Mouse (Mus musculus) lung, postnatal 14 days (tissue): ENCODE results near the gene Myh6.
"Not testable (repeated sequence)": the region's sequence is repeated elsewhere in the genome, so short reads cannot be mapped to it uniquely, and the experiment has no call there.

Experiments used
- DNase-seq: peaks from one replicate; pipeline ENCODE4 v3.0.0; 2021

The Myh6 gene

DNA sequence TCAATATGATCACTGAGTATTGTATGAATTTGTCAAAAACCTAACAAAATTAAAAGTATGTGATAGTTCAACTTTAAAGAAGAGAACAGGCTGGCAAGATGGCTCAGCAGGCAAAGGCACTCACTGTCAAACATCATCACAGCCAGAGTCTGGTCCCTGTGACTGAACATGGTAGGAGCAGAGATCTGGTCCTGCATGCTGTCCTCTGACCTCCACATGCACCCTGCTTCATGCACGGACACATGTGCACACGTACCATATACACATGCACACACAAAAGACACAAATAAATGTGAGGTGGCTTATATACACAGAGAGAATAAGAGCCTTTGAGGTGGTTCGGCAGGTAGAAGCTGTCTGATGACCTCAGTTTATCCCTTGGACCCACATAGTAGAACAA lies 11.2 kb downstream of the Myh6 start:
- no peak for DNase-seq

DNA sequence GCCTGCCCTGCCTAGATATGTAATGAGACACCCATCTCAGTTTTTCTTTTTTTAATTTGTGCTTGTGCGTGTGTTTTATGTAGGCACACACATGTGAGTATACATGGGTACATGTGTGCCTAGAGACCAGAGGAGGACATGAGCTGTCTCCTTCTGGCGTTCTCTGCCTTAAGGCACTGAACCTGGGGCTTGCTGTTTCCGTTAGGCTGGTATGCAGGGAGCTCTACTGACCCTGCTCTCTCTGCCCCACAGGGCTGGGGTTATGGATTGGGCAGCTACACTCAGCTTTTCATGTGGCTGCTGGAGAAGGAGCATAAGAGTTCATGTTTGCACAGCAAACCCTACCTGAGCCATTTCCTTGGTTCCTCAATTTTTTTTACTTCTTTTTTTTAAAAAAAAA lies 12.3 kb downstream of the Myh6 start:
- no peak for DNase-seq

DNA sequence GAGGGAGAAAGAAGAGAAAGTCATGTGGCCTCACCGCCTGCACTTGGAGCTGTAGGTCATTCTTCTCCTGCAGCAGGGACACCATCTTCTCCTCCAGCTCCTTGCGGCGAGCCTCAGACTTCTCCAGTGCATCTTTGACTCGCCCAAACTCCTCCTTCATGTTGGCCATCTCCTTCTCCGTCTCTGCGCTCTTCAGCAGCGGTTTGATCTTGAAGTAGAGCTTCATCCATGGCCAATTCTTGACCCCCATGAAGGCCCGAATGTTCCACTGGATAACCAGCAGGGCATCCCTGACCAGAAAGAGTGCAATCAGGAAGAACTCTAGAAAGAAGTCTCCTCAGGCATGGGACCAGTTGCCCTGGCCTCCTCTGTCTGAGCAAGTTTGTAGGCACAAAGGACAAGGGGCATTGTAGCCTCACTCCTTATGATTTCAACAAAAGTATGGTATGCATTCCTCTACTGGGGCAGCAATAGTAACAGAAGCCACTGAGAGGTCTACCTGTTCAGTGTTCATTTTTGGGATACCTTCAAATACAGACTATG lies 13.0 kb downstream of the Myh6 start:
- no peak for DNase-seq

DNA sequence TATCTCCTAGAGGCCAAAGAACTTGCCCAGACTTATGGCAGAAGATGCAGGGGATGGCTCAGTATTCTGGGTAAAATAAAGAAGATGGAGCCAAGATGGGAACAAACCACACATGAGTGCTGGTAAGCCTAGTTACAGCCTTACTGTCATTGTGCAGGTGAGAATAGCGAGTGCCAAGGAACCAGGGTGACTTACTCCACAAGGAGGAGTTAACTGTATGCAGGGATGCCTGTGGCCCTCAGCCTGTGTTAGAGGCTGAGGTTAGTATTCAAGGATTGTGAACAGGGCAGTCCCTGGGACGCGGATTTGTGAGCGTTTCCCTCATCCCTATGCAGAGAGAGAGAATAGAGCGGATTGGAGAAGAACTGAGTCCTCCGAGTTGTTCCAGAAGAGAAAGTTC lies 15.1 kb downstream of the Myh6 start:
- DNase-seq, result no peak

DNA sequence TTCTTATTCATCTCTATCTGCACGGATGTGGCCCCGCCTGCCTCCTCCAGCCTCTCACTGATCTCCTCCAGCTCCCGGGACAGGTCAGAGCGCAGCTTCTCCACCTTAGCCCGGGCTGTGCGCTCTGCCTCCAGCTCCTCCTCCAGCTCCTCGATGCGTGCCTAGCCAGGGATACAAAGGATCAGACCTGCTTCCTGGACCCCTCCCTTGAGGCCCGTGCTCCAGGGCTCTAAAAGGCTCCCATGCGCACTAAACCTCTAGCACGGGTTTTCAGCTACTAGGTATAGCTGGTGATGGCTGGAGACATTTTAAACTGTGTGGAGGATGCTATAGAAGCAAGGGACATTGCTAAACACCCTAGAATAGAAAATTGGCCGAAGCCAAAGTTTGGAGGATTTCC lies 16.2 kb downstream of the Myh6 start:
- no peak for DNase-seq

DNA sequence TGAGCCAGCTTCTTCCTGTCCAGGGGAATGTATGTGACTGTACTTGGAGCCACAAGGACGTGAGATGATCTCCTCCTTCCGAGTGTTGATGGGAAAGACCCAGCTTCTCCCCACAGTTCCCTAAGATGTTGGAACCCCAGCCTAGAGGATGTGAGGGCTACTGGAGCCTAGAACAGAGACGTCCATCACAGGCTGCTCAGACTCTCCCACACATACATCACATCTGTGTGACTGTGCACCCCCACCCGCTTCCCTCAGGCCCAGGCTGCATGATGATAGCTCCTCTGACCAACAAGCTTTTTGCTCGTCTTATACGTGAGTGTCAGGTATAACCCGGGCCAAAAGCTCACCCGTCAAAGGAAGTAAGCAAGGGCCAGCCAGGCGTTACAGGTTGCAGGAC lies 17.9 kb downstream of the Myh6 start:
- DNase-seq, result no peak

DNA sequence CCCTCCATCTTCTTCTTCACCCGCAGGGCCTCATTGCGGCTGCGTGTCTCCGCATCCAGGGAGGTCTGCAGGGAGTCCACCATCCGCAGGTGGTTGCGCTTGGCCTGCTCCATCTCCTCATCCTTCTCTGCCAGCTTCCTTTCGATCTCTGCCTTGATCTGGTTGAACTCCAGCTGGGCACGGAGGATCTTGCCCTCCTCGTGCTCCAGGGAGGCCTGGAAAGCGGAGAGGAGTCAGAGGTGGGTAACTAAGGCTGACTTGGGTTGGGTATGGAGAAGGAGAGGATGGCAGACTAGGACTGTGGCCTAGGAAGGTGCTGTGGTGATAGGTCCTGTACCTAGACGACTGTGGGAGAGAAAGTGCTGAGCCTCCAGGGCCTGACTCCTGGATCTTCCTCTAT lies 19.7 kb downstream of the Myh6 start:
- not testable (repeated sequence) for DNase-seq

DNA sequence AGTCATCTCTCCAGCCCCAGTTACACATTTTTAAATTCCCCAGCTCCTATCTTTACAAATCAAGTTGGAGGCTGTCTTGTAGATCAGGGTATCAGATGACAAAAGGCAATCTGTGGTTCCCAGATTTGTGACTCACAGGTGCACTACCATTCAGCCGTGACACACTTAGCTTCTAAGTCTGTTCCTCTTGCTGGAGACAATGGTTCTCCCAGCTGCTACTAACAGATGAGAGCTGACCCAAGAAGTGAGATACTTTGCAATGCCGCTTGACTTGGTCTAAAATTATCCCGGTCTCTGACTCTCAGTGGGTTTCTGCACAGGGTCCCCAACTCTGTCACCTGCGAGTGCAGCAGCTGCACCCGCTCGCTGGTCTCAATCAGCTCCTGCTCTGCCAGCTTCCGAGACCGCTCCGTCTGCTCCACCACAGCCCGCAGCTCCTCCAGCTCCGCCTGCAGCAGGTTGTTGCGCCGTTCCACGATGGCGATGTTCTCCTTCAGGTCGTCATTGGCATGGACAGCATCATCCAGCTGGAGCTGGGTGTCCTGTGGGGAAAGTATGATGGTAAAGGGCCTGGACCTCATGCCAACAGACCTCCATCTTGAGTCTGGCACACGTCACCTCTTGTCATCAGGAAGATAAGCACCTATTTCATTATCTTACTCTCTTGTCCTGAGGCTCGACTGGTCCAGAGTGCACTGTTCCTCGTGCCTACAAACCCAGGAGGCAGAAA lies 20.6 kb downstream of the Myh6 start:
- no peak for DNase-seq

DNA sequence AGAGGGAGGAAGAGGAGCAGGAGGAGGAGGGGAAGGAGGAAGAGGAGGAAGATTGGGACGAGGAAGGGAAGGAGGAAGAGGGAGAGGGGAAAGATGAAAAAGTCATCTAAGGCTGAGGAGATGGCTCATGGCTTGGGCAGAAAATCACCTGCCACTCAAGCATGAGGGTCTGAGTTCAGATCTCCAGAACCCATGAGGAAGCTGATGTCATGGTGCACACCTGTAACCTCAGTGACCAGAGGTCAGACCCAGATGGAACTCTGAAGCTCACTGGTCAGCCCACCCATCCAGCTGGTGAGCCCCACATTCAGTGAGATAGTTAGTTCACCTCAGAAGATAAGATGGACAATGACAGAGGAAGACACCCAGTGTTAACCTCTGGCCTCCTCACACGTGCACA lies 21.8 kb downstream of the Myh6 start:
- DNase-seq, result no peak

DNA sequence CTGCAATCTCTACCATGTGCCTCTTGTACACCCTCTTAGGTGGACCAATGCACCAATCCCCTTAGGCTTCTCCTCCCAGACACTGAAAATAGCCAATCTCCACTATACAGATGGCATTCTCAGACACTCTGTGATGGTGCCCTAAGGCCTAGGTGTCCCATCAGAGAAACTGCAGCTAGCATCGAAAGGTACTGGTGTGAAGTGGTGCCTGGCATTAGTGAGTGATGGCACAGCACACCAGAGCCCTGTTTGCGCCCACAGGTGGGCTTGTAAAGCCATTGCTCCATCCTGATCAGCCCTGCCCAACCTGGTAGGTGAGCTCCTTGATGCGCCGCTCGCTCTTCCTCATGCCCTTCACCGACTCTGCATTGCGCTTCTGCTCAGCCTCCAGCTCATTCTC lies 22.8 kb downstream of the Myh6 start:
- no peak for DNase-seq

DNA sequence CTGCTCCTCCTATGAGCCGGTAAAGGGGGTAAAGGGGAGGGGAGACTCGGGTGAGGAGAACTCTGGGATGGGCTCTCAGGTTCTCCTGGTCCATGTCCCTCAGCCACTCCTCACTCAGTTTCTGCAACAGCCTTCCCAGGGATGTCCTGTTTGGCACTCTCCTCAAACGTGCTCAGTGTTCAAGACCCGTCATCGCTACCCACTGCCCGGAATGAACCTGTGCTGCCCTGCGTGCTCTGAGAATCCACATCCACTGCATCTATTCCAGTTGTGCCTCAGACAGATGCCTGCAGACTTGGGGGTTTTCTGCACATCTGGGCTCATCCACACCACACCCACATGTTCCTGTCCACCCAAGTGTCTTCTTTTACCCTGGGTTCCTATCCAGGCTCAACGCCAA lies 24.2 kb downstream of the Myh6 start:
- no peak for DNase-seq

DNA sequence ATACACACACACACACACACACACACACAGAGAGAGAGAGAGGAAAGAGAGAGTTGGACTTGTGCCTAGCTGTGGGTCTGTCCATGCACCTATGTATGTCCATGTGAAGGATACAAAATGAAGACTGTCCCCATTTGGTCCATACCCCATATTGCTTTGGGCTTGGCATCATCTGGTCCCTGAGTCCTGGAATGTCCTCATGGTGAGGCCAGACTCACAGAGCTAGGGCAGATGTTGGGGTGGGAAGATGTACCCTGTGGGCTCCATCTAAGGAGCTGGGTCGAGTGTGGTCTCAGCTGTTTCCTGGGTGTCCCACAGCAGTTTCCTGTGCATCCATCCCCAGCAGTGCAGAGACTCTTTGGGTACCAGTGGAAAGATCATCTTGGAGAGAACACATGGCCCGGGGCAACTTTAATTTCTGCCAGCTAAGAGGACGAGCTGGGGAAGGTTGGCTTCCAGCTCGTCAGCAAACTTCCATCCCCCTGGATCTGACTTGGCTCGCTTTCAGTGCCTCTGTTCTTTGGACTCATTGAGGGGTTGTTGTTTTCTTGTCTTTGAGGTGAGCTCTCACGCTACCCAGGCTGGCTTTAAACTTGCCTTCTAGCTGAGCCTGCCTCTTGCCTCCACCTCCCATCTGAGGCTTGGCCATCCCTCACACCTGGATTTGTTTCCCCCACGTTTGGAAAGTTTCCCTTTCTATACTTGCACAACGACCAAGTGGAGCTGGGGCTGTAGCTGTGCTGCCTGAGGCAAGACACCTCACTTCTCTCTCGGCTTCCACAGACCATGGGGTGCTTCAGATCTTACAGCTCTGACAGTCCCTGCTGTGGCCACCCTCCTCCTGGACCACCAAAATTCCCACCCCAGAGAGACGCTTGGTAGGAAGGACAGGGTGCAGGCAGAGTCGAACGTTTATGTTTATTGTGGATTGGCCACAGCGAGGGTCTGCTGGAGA lies 25.4 kb downstream of the Myh6 start:
- DNase-seq, result no peak

DNA sequence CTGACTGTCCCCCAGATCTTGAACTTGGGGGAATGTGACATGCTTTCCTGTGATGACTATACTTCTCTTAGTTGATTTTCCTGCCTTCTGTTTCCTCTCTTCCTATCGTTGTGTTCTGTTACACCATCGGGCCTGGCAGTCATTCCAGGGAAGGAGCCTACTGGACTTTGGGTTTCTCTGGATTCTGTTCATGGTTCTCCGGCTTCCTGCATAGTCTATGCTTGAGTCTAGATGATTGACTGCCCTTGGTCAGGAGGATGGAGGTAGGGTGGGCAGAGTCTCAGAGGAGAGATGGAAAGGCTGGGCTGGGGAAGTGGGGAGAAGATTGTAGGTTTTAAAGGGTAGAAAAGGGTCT lies 26.6 kb downstream of the Myh6 start:
- no peak for DNase-seq

DNA sequence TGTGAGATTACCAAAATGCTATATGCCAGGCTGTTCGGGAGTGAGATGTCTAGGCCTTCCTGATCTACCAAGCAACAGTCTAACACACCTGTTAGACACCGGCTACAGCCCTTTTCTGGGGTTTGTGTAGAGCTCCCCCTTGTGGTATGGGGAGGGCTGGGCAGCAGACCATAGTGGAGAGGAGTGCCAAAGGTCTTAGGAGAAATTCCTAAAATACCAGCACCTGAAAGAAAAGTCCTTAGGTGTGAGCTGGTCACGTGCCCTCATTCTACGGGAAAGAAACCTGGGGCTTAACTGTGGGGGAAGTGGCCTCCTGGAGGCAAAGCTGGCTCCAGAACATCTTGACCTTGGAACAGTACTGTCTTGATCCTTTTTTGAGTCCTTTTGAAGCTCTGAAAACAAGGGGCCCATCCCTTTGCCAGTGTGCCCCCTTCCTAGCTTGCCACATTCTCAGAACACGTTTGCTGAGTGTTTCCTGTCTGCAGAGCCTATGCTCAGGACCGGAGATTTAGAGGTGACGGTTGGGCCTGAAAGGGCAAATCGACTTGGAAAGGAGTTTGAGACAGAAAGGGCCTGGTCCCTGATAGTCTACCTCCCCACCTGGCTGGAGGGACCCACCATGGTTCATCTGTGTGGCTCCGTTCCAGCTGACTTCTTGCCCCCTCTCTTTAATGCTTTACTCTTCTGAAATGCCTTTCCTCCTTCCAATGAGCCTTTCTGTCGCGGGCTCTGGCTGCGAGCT lies 27.1 kb downstream of the Myh6 start:
- DNase-seq, result peak; percentile 79

DNA sequence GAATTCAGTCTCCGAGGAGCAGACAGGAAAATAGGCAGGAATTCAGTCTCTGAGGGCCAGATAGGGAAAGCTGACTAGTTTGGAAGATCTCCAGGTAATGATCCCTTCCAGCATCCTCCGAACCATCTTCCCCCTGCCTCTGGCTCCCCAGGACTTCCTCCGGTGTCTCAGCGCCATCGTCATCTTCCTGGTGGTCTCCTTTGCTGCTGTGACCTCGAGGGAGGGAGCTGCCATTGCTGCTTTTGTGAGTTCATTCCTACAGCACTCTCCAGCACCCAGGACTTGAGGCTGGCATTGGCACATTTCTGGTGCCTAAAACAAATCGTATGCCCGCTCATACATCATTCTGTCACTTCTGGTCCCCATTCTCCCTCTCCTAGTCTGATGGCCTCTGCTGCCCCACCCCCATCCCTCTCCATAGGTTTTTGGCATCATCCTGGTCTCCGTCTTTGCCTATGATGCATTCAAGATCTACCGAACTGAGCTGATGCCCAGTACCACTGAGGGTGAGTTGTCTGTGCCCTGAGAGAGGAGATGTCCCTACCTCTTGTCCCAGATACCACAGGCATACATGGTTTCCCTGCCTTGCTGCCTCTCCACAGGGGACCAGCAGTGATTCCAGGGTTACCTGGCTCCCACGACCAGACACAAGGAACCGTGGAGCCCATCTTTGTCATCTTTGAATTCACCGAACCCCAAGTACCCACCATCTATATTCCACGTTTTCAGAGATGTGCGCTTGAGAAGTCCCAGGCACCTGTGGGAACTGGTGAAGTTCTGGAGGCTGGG lies 28.1 kb downstream of the Myh6 start:
- no peak for DNase-seq

DNA sequence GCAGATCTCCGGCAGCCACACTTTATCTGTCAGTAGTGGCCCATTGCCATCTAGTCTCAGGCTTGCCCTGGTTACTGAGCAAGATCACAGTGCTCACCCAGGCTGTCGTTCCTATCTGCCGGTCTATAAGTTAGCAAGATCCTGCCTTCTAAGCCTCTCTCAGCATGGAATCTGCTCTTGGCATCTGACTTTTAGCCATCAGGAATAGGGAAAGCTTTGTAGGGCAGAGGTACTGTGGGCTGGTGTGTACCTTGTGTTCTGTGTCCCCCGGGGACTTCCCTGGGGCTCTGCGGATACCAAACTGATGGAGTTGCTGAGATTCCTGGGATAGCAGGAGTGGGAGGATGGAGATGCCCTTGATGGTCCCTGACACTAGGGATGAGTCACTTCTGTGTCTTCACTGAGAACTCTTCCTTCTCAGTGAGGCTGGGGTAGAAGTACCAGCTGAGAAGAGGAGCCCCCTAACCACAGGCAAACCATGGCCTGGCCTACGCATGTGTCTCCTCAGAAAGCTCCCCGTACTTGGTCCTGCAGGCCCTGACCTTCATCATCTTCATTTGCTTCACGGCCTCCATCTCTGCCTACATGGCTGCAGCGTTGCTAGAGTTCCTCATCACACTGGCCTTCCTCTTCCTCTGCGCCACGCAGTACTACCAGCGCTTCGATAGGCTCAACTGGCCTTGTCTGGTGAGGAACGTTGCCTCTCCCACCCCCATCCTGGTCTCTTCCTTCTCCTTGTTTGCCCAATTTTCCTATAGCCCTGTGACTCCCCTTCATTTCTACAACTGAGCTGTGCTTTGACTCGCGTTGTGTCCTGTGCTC lies 29.2 kb downstream of the Myh6 start:
- DNase-seq, result no peak

DNA sequence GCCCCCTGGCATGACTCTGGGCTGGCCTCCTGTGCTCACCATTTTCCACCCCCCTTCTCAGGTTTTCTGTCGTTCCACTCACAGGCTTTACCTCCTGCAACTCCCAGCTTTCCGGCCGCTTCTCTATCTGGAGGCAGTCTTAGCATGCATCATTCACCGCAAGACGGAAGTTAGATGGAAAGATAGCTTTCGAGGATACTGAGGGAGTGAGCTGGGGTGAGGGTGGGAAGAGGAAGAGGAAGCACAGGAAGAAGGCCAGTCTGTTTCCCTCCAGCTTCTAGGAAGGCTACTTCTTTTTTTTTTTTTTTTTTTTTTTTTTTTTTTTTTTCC lies 29.9 kb downstream of the Myh6 start:
- DNase-seq, result no peak

DNA sequence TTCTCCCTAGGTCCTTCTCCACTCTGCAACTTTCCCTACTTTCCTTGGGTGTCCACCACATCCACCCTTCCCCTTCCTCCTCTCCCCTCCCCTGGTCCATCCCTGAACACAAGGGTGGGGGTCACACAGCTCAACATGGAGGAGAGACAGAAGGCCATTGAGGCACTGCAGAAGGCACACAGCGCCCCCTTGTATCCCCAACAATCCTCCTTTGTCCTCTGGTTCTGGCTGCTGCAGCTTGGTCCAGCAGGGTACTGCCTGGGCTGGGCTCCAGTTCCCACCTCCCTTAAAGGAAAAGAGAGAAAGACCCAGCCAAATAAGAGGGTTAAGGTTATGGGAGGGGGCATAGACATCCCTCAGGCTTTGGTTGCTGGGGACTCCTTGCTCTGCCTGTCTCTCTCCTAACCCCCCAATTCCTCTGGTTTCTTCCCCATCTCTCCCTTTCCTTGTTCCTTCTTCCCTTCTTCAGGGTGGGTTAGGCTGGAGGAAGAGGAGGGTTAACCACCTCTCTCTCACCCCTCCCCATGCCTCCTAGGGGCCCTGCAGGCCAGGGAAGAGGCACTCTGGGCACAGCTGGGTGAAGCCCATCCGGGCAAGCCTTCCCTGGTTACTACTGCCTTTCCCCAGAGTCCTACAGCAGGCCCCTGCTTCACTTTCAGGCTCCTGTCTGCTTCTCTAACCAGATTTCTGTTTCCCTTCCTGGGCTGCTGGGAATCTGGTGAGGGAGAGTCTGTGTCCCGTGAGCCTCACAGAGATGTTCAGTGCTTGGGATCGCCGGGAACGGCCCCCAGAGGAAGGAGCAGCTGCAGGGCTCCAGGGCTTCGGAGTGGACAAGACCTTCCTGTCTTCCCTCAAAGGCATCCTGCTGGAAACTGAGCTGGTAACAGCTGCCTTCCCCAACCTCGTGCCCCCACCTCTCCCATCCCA lies 30.6 kb downstream of the Myh6 start, which contains the start of gene Cmtm5:
Gene Cmtm5, plus strand, starts transcription at position 358 of the 927 bp plus-strand sequence.
- no peak for DNase-seq

DNA sequence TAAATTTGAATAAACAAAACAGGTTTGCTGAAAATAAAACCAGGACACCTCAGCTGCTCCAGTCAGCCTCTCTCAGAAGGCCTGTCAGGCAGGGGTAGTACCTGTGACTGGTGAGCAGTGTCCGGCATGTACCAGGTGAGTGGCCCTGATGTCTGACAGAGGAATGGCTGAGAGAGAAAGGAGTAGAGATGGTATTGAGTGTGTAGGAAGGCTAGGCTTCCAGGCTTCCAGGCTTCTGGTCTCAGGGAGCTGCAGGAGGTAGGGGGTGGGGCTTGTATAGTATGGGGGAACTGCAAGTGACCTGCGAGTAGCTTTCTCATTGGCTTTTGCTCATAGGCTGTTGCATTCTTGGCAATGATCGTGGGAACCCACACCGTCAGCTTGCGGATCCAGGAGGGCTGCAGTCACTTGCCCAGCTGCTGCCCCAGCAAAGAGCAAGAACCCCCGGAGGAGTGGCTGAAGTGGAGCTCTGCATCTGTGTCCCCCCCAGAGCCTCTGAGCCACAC lies 34.0 kb downstream of the Myh6 start, which contains the start of gene Il25:
Gene Il25, plus strand, starts transcription at position 51 of the 506 bp plus-strand sequence.
- DNase-seq, result no peak

DNA sequence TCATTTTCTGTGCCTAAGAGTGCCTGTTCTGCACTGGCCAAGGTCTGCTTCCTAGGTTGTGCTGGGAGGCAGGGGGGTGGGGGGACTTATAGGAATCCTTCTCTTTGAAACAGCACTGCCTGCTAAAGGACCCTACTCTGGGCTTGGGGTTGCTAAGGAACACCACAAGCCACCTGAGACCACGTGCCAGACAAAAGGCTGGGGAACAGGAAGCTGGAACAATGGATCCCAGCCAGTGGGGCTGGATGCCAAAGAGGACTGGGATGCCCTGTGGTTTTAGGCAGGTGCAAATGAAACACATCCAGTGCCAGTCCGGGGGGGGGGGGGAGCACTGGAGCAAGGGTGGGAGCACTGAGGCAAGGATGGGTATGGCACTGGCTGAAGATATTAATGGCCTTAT lies 36.3 kb downstream of the Myh6 start:
- DNase-seq, result no peak
